Mouse (Mus musculus) neutrophil, adult 5-6 weeks (primary cell): ENCODE results near the gene Sh3rf1. TPM values are rescaled to one million over a fixed set of nuclear protein-coding genes. Genes with fewer than 3 reads are reported as not detected.

Source experiments
- ATAC-seq: fragments of 151-379, 151-347 bp; 2 replicates; pipeline ENCODE4 v1.8.0; 2017; ENCODE audit warnings: mild to moderate bottlenecking, moderate TSS enrichment; ENCODE audit not compliant: insufficient number of reproducible peaks, poor library complexity, low FRiP score, severe bottlenecking; ENCODE audit errors: extremely low read depth
- total RNA-seq: library from RNA; stranded (forward); fragments of 200-1000 nt; gene quantifications from 2 replicates; pipeline ENCODE4 v1.2.3, GENCODE M21; 2017

Sh3rf1 gene
- total RNA-seq, 1 experiment from 2014 or later, result 1.5 TPM

GRCm38 (mm10) chr8:61308896-61309295, 85.2 kb downstream of the Sh3rf1 start:
- ATAC-seq, result no peak

DNA sequence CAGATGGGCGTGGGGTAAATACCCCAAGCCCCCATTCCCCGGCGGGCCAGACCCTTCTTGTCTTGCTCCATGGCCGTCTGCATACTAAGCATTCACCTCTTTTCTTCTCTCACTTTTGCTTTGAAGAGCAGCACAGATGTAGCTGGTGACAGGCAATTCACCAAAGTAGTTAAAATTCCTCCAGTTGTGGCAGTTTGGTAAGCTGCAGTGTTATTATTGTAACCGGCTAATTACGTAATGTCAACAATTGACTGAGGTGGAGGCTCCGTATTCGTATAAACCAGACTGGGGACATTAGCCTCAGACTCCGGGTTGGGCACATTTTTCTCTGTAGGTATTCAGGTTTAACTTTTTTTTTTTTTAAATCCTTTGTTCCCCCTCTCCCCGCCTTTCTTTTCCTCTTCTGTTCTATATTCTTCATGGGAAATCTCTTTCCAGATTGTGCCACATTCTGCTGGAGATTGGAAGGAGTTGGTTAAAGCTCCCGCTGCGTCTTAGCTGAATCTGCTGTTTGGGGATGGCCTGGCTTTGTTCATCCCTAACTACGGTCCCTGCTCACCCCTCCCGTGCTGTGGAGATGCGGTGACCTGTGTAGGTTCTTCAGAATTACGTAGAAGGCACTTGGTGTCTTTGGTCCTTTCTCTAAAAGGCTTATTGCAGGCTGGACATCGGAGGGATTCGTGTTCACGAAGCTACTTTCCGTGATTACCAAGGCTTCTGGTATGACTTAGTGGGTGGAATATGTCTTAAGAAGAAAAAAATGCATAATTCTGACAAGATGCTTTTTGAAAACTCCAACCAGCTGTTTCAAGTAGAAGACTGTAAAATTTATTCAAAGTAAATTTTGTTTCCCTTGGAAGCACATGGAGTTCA, 86.1 kb downstream of the Sh3rf1 start:
- no peak for ATAC-seq

DNA sequence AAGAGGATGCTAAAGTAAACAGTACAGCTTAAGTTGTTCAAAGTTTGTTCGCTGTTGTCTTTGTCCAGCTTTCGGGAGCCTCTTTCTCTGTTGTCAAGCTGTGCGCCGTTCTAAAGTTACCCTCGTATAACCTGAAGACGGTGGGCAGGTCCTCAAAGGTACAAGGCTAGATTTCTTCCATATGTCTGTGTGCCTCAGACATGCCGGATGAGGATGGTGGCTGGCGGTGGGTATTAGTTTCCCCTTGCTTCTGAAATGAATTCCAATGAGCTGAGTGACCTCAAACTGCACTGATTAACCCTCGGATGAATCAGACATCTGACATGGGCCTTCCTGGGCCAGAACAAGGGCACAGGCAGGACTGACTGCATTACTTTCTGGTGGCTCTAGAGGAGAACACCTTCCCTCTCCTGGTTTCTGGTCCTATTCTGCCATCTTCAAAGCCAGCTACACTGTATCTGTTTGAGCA, 86.8 kb downstream of the Sh3rf1 start:
- ATAC-seq, result no peak

GRCm38 (mm10) chr8:61313016-61313415, 89.3 kb downstream of the Sh3rf1 start:
- no peak for ATAC-seq

DNA sequence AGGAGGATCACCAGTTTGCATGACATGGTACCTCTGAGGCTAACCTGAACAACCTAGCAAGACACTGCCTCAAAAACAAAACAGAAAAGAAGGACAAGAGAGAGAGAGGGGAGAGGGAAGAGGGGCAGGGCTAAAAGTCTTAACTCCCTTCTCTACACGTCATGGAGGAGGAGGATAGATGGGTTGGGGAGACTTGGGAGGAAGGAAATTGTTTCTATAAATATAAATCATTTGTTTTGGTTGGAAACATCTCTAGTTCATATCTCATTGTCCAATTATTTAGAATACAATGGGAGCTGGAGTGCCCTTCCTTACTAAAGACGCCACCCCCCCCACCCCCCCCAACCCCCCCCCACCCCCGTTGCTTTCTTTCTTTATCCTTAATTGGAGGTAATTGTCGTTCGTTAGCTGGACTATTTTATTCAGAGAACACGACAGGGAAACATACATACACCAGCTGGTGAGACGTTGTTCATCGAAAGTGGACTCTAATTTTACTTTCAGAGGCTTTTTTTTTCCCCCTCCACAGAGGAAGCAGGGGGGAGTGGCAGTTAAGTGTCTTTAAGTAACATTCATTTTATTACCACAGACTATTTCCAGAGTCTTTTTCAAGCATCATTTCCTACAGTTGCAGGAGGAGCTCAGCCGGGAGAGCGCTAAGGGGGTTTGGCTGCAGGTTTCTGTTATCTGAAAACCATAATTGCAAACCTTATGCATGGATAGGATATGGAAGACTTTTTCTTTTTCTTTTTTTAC, 92.5 kb downstream of the Sh3rf1 start:
- ATAC-seq, result no peak

DNA sequence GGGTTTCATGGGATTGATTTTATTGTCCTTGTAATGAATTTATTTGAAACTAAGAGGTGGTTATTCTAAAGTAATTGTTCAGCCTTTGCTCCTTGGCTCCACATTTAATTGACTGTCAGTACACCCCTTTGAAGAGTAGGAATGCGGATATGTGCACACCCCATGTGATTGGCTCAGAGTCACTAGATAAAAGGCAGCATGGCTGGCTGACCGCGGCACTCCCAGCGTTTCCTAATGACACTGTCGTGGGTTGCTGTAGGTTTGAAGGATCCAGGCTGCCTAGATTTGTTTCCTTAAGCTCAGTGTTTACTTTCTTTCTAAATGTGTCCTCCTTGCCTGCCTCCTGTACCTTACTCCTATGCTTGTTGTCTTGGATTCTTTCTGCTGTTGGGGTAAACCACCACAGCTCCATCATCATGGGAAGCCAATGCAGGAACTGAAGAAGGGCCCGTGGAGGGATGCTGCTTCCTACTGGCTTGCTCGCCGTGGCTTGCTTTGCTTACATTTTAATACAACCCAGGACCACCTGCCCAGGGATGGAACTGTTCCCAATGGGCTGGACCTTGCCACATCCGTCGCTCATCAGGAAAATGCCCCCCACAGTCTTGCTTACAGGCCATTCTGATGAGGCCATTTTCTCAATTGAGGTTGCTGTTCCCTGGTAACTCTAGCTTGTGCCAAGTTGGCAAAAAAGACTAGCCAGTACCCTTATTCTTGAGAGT, 93.3 kb downstream of the Sh3rf1 start:
- ATAC-seq, result no peak

GRCm38 (mm10) chr8:61317535-61318136, 94.0 kb downstream of the Sh3rf1 start:
- no peak for ATAC-seq

DNA sequence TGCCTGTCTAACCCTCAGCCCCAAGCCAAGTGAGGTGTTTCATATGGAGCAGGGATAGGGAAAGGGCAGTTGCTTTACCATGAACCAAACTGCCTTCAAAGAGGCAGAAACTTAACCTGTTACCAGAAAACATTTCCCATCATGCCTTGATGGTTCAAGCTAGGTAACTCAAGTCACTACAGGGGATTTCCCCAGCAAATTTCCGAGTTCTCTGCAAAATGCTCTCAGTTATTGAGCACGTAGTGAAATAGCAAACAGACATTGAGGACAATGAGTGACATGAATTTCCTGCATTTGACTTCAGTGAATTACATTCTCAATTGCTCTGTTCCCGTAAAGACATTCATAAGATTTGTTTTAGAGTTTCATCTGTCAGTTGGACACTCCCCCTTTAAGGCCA, 97.5 kb downstream of the Sh3rf1 start:
- ATAC-seq, result no peak

GRCm38 (mm10) chr8:61321780-61322179, 98.1 kb downstream of the Sh3rf1 start:
- no peak for ATAC-seq

DNA sequence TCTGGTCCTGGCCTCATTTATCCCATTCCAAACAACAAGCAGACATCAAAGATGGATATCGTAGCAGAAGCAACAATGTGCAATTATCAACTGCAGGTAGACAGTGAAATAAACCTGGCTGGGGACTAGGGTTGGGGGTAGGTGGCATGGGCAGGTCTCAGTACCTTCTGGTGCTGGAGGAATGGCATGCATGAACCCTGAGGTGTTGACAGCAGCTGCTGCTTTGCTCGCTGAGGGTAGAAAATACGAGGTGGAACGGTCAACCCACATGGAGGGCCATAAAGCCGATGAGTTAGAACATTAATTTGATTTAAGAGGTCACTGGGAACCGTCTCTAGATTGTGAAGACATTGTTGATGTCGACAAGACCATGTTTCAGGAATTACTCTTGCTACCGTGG, 98.8 kb downstream of the Sh3rf1 start:
- no peak for ATAC-seq

GRCm38 (mm10) chr8:61324363-61324914, 100.8 kb downstream of the Sh3rf1 start:
- no peak for ATAC-seq

DNA sequence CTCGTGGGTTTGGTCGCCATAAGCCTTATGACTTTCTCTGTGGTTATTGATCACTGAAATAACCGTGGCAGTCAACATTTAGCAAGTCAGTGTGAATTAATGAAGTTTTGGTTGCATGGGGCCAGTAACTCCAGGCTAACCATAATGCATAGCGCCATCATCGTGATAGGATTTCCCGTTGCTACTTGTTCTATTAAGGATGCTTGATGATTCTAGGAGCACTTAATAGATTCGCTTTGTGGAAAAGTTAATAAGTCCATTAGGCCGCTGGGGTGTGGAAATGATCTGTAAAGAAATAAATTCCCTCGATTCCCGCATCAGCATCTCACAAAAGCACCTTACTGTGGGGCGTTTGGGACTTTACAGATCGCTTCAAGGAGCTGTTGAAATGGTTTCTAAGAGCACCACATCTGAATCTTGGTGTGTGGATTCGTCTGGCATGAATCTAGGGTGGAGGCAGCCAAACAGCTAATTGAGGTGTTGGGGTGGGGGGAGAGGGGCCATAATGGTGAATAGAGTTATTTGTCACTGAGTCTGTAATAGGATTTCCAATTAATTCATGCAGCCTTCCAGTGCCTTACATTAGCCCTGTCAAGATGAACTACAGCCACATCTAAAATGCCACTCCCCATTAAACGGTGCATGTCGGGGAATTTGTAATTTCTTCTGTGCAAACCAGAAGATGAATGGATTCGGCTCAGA, 101.5 kb downstream of the Sh3rf1 start:
- no peak for ATAC-seq

GRCm38 (mm10) chr8:61326281-61326680, 102.6 kb downstream of the Sh3rf1 start:
- no peak for ATAC-seq

DNA sequence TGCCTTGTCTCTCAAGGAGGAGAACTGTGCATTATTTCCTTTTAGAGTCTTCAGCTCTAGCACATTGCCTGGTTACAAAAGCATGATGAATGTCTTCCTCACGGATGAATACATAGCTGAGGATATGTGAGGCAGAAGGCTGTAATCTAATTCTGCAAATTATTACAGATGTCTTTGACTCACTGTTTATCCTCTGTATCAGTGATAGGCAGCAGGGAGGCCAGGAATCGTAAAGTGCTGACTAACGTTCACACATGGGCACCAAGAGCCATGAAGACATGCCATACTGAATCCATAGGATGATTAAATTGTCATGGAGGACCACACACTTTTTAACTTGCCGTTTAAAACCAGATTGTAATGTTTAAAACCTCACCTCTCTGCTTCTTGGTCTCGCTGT, 103.7 kb downstream of the Sh3rf1 start:
- ATAC-seq, result no peak

GRCm38 (mm10) chr8:61339629-61340028, 116.0 kb downstream of the Sh3rf1 start:
- no peak for ATAC-seq

GRCm38 (mm10) chr8:61340283-61340984, 116.8 kb downstream of the Sh3rf1 start:
- no peak for ATAC-seq

GRCm38 (mm10) chr8:61341587-61342441, 118.1 kb downstream of the Sh3rf1 start:
- ATAC-seq, result no peak
